Comparison of ENCODE assay signal across 28 mouse cellular contexts in the genomic region with DNA sequence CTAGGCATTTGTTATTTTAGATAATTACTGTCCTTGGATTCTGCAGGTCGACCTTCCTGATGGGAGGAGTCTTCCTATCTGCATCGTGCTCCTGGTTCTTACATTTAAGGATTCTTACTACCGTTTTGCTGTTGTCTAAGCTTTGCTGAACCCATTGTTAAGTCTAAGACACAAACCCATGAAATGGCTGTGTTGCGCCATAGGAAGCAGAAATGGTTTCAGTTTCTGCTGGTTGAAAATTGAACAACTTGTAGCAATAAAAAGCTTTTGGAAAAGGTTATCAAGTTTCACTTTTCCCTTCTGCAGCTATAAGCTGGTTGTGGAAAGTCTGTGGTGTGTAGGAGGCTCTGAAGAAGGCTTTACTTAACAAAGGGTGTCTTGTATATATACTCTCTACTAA. TPM values are rescaled to one million over a fixed set of nuclear protein-coding genes. Genes with fewer than 3 reads are reported as not detected.
DNase-seq lines count a peak whose midpoint lies in the region; ATAC-seq and TF ChIP-seq lines count a peak whose summit lies in the region.
"Had no signal": no experiment of that assay in that cellular context is flagged by ENCODE, and none has a peak within 500 bp of the region (broad histone marks: within the 10 kb centered on the region; RNA-seq: fewer than 3 reads in every experiment).

No protein-coding gene starts in this region.

- H3K9me3 ChIP-seq in liver, postnatal 0 days (ENCODE audit: low read length), result no peaks in the 10 kb centered on the region
- no peaks in the 10 kb centered on the region for H3K9me3 ChIP-seq in liver, embryonic 11.5 days (ENCODE audit: control insufficient read depth, low read length)
- H3K9me3 ChIP-seq in intestine, embryonic 16.5 days (ENCODE audit: control insufficient read depth, low read length), result no peaks in the 10 kb centered on the region
- H3K9me3 ChIP-seq in stomach, postnatal 0 days (ENCODE audit: control insufficient read depth, low read length), result no peaks in the 10 kb centered on the region
- no peaks in the 10 kb centered on the region for H3K9me3 ChIP-seq in hindbrain, embryonic 14.5 days (ENCODE audit: control insufficient read depth, low read length)
- H3K9me3 ChIP-seq: embryonic facial prominence, embryonic 13.5 days; forebrain, embryonic 12.5 days; G1E; heart, embryonic 10.5 days; limb, embryonic 10.5 days; midbrain, embryonic 15.5 days; neural tube, embryonic 13.5 days had no signal

- no peak for TF ChIP-seq CTCF in liver, postnatal 0 days (IDR thresholded peaks at IDR 0.05; ENCODE audit: low read depth)
- TF ChIP-seq CTCF in stomach, postnatal 0 days (IDR thresholded peaks at IDR 0.05; ENCODE audit: low read depth), result no peak

- 64% methylated on average over 4 of the region's 4 CpGs for WGBS in liver, postnatal 0 days (ENCODE audit: insufficient replicate concordance)
- WGBS in liver, embryonic 11.5 days, result 71% methylated on average over 4 of the region's 4 CpGs
- WGBS in intestine, embryonic 16.5 days, result 68% methylated on average over 4 of the region's 4 CpGs
- 72% methylated on average over 4 of the region's 4 CpGs for WGBS in stomach, postnatal 0 days
- 88% methylated on average over 4 of the region's 4 CpGs for WGBS in hindbrain, embryonic 14.5 days

- H3K9ac ChIP-seq in liver, postnatal 0 days (replicated peaks), result no peak overlapping the region
- H3K9ac ChIP-seq in liver, embryonic 11.5 days (ENCODE audit: low read depth, low read length), result no peak overlapping the region
- no peak overlapping the region for H3K9ac ChIP-seq in intestine, embryonic 16.5 days (ENCODE audit: low read depth, low read length)
- H3K9ac ChIP-seq in stomach, postnatal 0 days (ENCODE audit: low read length), result no peak overlapping the region
- H3K9ac ChIP-seq in hindbrain, embryonic 14.5 days, result no peak overlapping the region
- H3K9ac ChIP-seq: embryonic facial prominence, embryonic 13.5 days; forebrain, embryonic 12.5 days; lung, embryonic 14.5 days; midbrain, embryonic 15.5 days; neural tube, embryonic 13.5 days had no signal

- peaks cover 25% of the 10 kb centered on the region for H3K36me3 ChIP-seq in liver, postnatal 0 days (replicated peaks; ENCODE audit: insufficient read depth, low read length)
- peaks cover 12% of the 10 kb centered on the region for H3K36me3 ChIP-seq in liver, embryonic 11.5 days (ENCODE audit: control insufficient read depth, insufficient read depth, low read length)
- H3K36me3 ChIP-seq in intestine, embryonic 16.5 days (ENCODE audit: control insufficient read depth, insufficient read depth, low read length), result no peaks in the 10 kb centered on the region; the same call in 1 of the 2 replicates
- H3K36me3 ChIP-seq in stomach, postnatal 0 days (ENCODE audit: control insufficient read depth, insufficient read depth, low read length), result peaks cover 2% of the 10 kb centered on the region; the same call in 1 of the 2 replicates
- H3K36me3 ChIP-seq in hindbrain, embryonic 14.5 days (replicated peaks; ENCODE audit: control insufficient read depth, insufficient read depth), result peaks cover 53% of the 10 kb centered on the region

- no peak for TF ChIP-seq EP300 in liver, postnatal 0 days (IDR thresholded peaks at IDR 0.05; ENCODE audit: low read depth)
- no peak for TF ChIP-seq EP300 in stomach, postnatal 0 days (optimal IDR thresholded peaks at IDR 0.05)

- H3K4me3 ChIP-seq in liver, postnatal 0 days (ENCODE audit: low read depth, low read length), result no peak overlapping the region
- no peak overlapping the region for H3K4me3 ChIP-seq in liver, embryonic 11.5 days (ENCODE audit: low read depth, low read length)
- no peak overlapping the region for H3K4me3 ChIP-seq in intestine, embryonic 16.5 days (ENCODE audit: low read length)
- no peak overlapping the region for H3K4me3 ChIP-seq in stomach, postnatal 0 days (ENCODE audit: low read depth, low read length)
- no peak overlapping the region for H3K4me3 ChIP-seq in hindbrain, embryonic 14.5 days (replicated peaks; ENCODE audit: low read length)
- H3K4me3 ChIP-seq: embryonic facial prominence, embryonic 13.5 days; erythroblast, embryonic 14.5 days; forebrain, embryonic 12.5 days; heart, embryonic 10.5 days; layer of hippocampus, adult 2 months; limb, embryonic 10.5 days; midbrain, embryonic 15.5 days; neural tube, embryonic 13.5 days had no signal

- H3K4me2 ChIP-seq in liver, postnatal 0 days (ENCODE audit: low read depth, low read length), result 0 out of 2 replicates have a peak overlapping the region, but pooled peaks have one; percentile 9
- H3K4me2 ChIP-seq in liver, embryonic 11.5 days, result no peak overlapping the region
- H3K4me2 ChIP-seq in intestine, embryonic 16.5 days (ENCODE audit: low read depth, low read length), result no peak overlapping the region
- H3K4me2 ChIP-seq in stomach, postnatal 0 days (replicated peaks; ENCODE audit: low read depth), result no peak overlapping the region
- no peak overlapping the region for H3K4me2 ChIP-seq in hindbrain, embryonic 14.5 days (replicated peaks)
- H3K4me2 ChIP-seq: embryonic facial prominence, embryonic 13.5 days; forebrain, embryonic 12.5 days; lung, embryonic 14.5 days; midbrain, embryonic 15.5 days; neural tube, embryonic 13.5 days had no signal

- peak overlapping the region; percentile 50; the same call in 1 of the 2 replicates for H3K27ac ChIP-seq in liver, postnatal 0 days (ENCODE audit: low read depth)
- H3K27ac ChIP-seq in liver, embryonic 11.5 days (ENCODE audit: low read depth, low read length), result no peak overlapping the region
- H3K27ac ChIP-seq in intestine, embryonic 16.5 days (ENCODE audit: low read length), result no peak overlapping the region
- no peak overlapping the region for H3K27ac ChIP-seq in stomach, postnatal 0 days (replicated peaks)
- no peak overlapping the region for H3K27ac ChIP-seq in hindbrain, embryonic 14.5 days
- H3K27ac ChIP-seq: embryonic facial prominence, embryonic 13.5 days; forebrain, embryonic 12.5 days; heart, embryonic 10.5 days; layer of hippocampus, adult 2 months; limb, embryonic 10.5 days; midbrain, embryonic 15.5 days; neural tube, embryonic 13.5 days had no signal

- no peaks in the 10 kb centered on the region for H3K27me3 ChIP-seq in liver, postnatal 0 days (ENCODE audit: insufficient read depth, low read length)
- H3K27me3 ChIP-seq in liver, embryonic 11.5 days (replicated peaks; ENCODE audit: control insufficient read depth, insufficient read depth, low read length), result no peaks in the 10 kb centered on the region
- no peaks in the 10 kb centered on the region for H3K27me3 ChIP-seq in intestine, embryonic 16.5 days (replicated peaks; ENCODE audit: control insufficient read depth, insufficient read depth, low read length)
- H3K27me3 ChIP-seq in stomach, postnatal 0 days (ENCODE audit: control insufficient read depth, insufficient read depth, low read length), result no peaks in the 10 kb centered on the region
- H3K27me3 ChIP-seq in hindbrain, embryonic 14.5 days (ENCODE audit: control insufficient read depth, insufficient read depth, low read length), result no peaks in the 10 kb centered on the region
- H3K27me3 ChIP-seq: CH12.LX; embryonic facial prominence, embryonic 13.5 days; forebrain, embryonic 12.5 days; midbrain, embryonic 15.5 days; neural tube, embryonic 13.5 days had no signal

- H3K4me1 ChIP-seq in liver, postnatal 0 days (ENCODE audit: insufficient read depth), result no peaks in the 10 kb centered on the region
- H3K4me1 ChIP-seq in liver, embryonic 11.5 days (replicated peaks; ENCODE audit: control insufficient read depth, insufficient read depth, low read length), result no peaks in the 10 kb centered on the region
- H3K4me1 ChIP-seq in intestine, embryonic 16.5 days (ENCODE audit: control insufficient read depth, insufficient read depth, low read length), result no peaks in the 10 kb centered on the region
- no peaks in the 10 kb centered on the region for H3K4me1 ChIP-seq in stomach, postnatal 0 days (replicated peaks; ENCODE audit: control insufficient read depth, insufficient read depth)
- H3K4me1 ChIP-seq in hindbrain, embryonic 14.5 days (replicated peaks; ENCODE audit: control insufficient read depth, insufficient read depth, low read length), result no peaks in the 10 kb centered on the region
- H3K4me1 ChIP-seq: forebrain, embryonic 12.5 days; heart, embryonic 10.5 days; limb, embryonic 10.5 days; midbrain, embryonic 15.5 days; neural tube, embryonic 13.5 days had no signal

- DNase-seq in liver, postnatal 0 days, result no peak
- no peak for DNase-seq in liver, embryonic 11.5 days (ENCODE audit: low spot score)
- DNase-seq in brain, adult 2 months (ENCODE audit: low read depth, low spot score), result peak; percentile 18
- DNase-seq in stomach, postnatal 0 days (ENCODE audit: low spot score), result no peak
- DNase-seq in hindbrain, embryonic 14.5 days (ENCODE audit: low spot score), result no peak
- DNase-seq in spleen, adult 18-20 months, result no peak
- DNase-seq: adrenal gland, postnatal 25 days; cerebellum, adult 11 months; cerebellum, postnatal 10 days; embryo, embryonic 11 days; kidney, adult 2 months; kidney, postnatal 14 days; liver; lung, embryonic 14.5 days; lung, postnatal 36 days; right cerebral cortex, adult 18-20 months had no signal

- ATAC-seq in liver, postnatal 0 days, result no peak
- ATAC-seq in liver, embryonic 11.5 days (replicated peaks; ENCODE audit: low FRiP score), result no peak
- peak; percentile 39; the same call in 1 of the 2 replicates for ATAC-seq in intestine, embryonic 16.5 days
- ATAC-seq in stomach, postnatal 0 days (ENCODE audit: low FRiP score, low TSS enrichment), result no peak
- ATAC-seq in hindbrain, embryonic 14.5 days (ENCODE audit: low FRiP score), result no peak
- ATAC-seq: hindbrain, embryonic 16.5 days; midbrain, embryonic 15.5 days had no signal

RNA-seq across cellular contexts. Expression of gene Rab33b, which starts 8.0 kb away (rescaled TPM):
- 4.4 and 4.7 TPM in 2 replicates for polyA plus RNA-seq in liver, postnatal 0 days (2015; fragmentation: Nextera tagmentation; extraction: Ambion mirVana)
- 9.4 and 10.1 TPM in 2 replicates for polyA plus RNA-seq in liver, embryonic 11.5 days (2014; fragmentation: Nextera tagmentation; extraction: Ambion mirVana)
- 23.7 and 25.0 TPM in 2 replicates for polyA plus RNA-seq in intestine, embryonic 16.5 days (2015; fragmentation: Nextera tagmentation; extraction: Ambion mirVana)
- polyA plus RNA-seq in stomach, postnatal 0 days (2015; fragmentation: Nextera tagmentation; extraction: Ambion mirVana), result 15.9 TPM in 2 replicates
- 26.6 and 29.9 TPM in 2 replicates for polyA plus RNA-seq in hindbrain, embryonic 14.5 days (2014; fragmentation: Nextera tagmentation; extraction: Ambion mirVana)
